Mouse (Mus musculus) testis, postnatal 10 days (tissue): ENCODE results near the gene Glycam1.

Experiments used
- DNase-seq: peaks from one replicate; pipeline ENCODE4 v3.0.0; 2021; ENCODE audit warnings: low spot score

The Glycam1 gene

DNA sequence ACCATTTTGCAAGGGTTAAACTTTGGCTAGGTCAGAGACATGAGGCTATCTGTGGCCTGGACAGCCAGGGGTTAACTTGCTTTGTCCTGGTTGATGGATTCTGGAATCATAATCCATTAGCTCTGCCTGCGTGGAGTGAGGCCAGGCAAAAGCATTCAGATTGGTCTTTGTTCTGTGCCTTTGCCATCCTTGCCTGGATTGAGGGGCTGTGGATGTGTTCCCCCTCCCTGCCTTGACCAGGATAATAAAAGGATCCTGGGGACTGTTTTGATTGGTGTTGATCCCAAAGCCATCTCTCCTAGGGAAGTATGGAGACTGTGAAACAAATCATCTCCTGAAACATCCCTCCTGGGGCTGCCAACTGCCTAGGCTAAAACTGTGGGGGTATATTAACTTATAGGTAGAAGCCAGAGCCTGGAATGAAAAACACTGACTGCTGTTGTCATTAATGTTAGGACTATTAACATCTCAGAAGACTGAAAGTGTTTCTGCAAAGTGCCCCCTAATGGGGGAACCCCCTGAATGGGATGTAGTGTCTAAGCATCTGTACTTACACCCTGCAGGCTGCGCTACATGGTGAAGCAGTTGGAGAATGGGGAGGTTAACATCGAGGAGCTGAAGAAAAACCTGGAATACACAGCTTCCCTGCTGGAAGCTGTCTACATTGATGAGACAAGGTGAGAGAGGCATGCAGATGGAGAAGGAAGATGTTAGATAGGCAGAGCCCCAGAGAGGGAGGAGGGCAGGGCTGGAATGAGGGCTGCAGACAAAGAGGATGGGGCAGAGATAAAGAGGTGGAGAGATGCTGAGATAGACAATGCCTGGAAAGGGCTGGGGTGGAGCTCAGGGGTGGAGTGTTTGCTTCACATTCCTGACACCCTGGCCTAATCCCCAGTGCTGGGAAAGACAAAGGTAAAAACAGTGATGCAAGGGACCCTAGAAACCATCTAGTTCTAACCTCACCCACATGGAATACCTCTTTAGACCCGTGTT, 45.2 kb downstream of the Glycam1 start:
- no peak for DNase-seq

DNA sequence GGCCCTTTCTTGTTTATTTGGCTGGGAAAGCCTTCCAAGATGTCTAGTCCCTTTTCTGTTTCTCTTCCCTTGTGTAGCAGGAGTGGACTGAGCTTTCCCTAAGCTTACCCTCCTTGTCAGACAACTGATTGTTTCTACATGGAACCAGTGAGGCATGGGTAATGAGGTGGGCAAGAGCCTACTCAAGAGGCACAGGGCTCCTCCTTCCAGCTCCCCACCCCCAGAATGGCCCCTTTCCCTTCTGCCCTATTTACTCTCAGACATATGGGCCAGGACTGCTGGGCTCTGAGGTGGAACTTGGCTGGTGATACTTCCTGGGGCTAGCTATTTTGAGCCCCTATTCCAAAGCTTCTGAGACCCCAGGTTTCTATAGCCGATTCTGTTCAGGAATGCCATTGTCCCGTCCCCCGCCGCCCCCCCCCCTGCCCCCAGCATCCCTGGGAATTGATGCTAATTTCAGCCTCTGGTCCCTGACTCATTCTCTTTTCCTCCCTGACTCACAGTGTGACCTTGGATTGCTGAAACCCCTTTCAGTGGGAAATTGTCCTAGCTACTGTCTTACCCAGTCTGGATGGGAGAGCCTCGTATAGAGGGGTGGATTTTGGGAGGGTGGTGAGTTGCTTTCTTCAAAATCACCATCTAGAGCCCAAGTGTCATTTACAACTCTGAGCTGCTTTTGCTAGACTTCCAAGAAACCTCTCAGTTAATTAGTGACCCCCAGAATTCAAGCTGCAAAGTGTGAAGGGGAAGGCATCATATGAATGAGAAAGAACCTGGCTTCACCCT, 46.1 kb downstream of the Glycam1 start:
- no peak for DNase-seq

DNA sequence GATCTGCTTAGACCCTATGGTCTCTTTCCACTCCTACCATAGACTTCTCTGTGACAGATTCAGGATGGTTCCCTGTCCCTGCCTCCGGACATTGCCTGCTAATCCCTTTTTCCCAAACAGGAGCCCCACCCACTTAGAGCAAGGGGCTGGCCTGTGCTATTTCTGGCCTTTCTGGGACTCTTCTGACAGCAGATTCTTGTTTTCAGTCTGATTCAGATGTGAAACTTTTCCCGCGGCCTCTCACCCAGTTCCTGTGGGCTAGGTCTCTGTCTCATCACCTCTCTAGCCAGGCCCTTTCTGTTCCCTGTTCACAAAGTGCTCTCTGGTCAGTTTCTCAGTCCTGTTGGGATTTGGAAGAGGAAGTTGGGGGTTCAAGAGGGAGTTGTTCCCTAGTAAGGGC, 50.0 kb downstream of the Glycam1 start:
- no peak for DNase-seq

DNA sequence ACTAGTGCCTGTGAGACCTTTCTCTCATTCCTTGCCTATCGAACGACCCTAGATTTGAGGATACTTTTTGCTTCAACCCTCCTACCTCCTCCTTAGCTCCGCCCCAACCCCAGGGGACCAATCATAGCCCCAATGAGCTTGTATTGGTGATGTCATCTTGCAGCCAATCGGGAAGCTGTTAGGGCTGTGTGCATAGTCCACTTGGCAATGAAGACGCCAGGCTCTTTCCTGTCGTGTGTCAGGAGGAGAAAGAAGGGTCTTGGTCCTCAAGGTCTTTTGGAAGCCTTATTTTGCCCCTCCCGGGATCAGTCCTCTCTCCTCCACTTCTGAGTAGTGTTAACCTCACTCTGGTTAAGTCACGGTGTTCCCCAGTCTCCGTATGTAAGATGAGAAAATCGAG, 50.8 kb downstream of the Glycam1 start:
- DNase-seq, result peak; percentile 75

DNA sequence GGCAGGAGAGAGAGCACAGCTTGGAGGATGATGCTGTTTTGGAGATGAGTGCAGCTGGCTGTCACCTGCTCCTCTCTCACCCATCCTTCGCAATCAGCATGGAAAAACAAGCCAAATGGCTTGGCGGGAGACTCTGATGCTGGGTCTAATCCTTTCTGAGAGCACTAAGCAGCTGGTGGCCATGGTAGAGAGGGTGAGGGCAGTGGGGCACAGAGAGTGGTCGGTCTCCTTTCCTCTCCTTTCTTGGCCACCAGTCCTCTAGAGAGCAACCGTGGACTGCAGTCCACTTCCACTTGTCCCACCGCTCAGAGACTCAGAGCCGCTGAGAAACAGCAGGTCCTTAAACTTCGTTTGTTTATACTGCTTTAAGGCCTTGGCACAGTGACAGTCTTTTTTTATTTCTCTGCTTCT, 51.3 kb downstream of the Glycam1 start:
- no peak for DNase-seq
